Mouse (Mus musculus) hindbrain, embryonic 16.5 days (tissue): ENCODE data around the gene Nr4a3. TPM values are rescaled to one million over a fixed set of nuclear protein-coding genes. Genes with fewer than 3 reads are reported as not detected.
A peak's percentile ranks its signal among the peaks of the same experiment; 100 is the strongest.

Experiments used
- ATAC-seq: fragments of 200-750 bp; cut with Nextera tagmentation; 2 replicates; pipeline ENCODE4 v1.8.0; 2017; ENCODE audit warnings: moderate TSS enrichment, moderate library complexity
- H3K27ac ChIP-seq: fragments of 300-500 bp; sonication (generic); 2 replicates; pipeline ENCODE4 v1.5.1; 2014; ENCODE audit warnings: low read depth, mild to moderate bottlenecking, control low read depth, low read length, moderate library complexity
- H3K27me3 ChIP-seq: fragments of 300-500 bp; sonication (generic); replicated peaks from 2 replicates; pipeline ENCODE4 v1.6.1; 2014; ENCODE audit warnings: low read length; ENCODE audit not compliant: control insufficient read depth, insufficient read depth
- H3K36me3 ChIP-seq: fragments of 300-500 bp; sonication (generic); 2 replicates; pipeline ENCODE4 v1.6.1; 2014; ENCODE audit warnings: mild to moderate bottlenecking, low read length, moderate library complexity, mixed read lengths; ENCODE audit not compliant: control insufficient read depth, insufficient read depth
- H3K4me1 ChIP-seq: fragments of 300-500 bp; sonication (generic); 2 replicates; pipeline ENCODE4 v1.6.1; 2014; ENCODE audit warnings: low read depth, low read length; ENCODE audit not compliant: control insufficient read depth, insufficient read depth
- H3K4me2 ChIP-seq: fragments of 300-500 bp; sonication (generic); 2 replicates; pipeline ENCODE4 v1.6.1; 2014; ENCODE audit warnings: mild to moderate bottlenecking, low read length, control low read depth, moderate library complexity
- H3K4me3 ChIP-seq: fragments of 300-500 bp; sonication (generic); 2 replicates; pipeline ENCODE4 v1.5.1; 2014; ENCODE audit warnings: mild to moderate bottlenecking, low read length, control low read depth, moderate library complexity
- H3K9ac ChIP-seq: fragments of 300-500 bp; sonication (generic); 2 replicates; pipeline ENCODE4 v1.6.1; 2014; ENCODE audit warnings: low read depth, mild to moderate bottlenecking, control low read depth, low read length, moderate library complexity
- H3K9me3 ChIP-seq: fragments of 300-500 bp; sonication (generic); 2 replicates; pipeline ENCODE4 v1.6.1; 2014; ENCODE audit warnings: mild to moderate bottlenecking, low read length, moderate library complexity; ENCODE audit not compliant: control insufficient read depth
- WGBS: fragments of 180-500 bp; shearing (Covaris S2); extraction: QIAGEN DNeasy Blood & Tissue Kit; methylation state at CpG from one replicate; pipeline ENCODE4 v1.1.7; 2014; 5-methylcytosine and 5-hydroxymethylcytosine counted together
- polyA plus RNA-seq: library from polyadenylated mRNA; unstranded; fragments of >200 nt; fragmentation: Nextera tagmentation; extraction: Ambion mirVana; gene quantifications from 2 replicates; pipeline ENCODE4 v1.2.1, GENCODE M21; 2015

Nr4a3 gene
- polyA plus RNA-seq, 1 experiment from 2014 or later, result 0.89 TPM

DNA sequence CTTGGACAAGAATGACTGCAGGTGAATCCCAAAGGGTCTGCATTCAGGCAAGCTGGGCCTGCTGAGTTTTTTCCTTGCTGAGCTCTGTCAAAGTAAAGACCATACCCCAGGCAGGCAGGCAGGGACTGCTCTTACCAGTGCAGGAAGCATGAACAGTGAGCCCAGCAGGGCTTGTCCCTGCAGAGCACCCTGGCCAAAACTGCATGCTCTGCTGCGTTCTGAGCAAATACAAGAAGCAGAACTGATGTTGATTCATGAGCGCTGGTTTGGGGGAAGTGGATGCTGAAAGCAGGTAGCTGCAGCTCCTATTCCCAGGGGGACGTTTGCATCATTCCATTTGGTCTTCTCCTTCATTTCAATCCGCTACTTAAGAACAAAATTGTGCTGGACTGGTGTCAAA, 19.4 kb downstream of the Nr4a3 start:
- Histone ChIP-seq H3K4me2 (no peak overlapping the region), H3K27me3 (no peaks in the 10 kb centered on the region), H3K36me3 (no peaks in the 10 kb centered on the region), H3K4me3 (no peak overlapping the region), H3K27ac (no peak overlapping the region), H3K9ac (no peak overlapping the region), H3K4me1 (no peaks in the 10 kb centered on the region), H3K9me3 (no peaks in the 10 kb centered on the region)
- 58% methylated on average over 4 of the region's 4 CpGs for WGBS
- ATAC-seq, result no peak

GRCm38 (mm10) chr4:48066676-48067075, 21.7 kb downstream of the Nr4a3 start:
- Histone ChIP-seq H3K4me3 (no peak overlapping the region), H3K4me1 (no peaks in the 10 kb centered on the region), H3K36me3 (no peaks in the 10 kb centered on the region), H3K27ac (no peak overlapping the region), H3K9ac (no peak overlapping the region), H3K9me3 (no peaks in the 10 kb centered on the region), H3K4me2 (no peak overlapping the region), H3K27me3 (no peaks in the 10 kb centered on the region)
- WGBS, result 87% methylated on average over 2 of the region's 2 CpGs
- no peak for ATAC-seq

DNA sequence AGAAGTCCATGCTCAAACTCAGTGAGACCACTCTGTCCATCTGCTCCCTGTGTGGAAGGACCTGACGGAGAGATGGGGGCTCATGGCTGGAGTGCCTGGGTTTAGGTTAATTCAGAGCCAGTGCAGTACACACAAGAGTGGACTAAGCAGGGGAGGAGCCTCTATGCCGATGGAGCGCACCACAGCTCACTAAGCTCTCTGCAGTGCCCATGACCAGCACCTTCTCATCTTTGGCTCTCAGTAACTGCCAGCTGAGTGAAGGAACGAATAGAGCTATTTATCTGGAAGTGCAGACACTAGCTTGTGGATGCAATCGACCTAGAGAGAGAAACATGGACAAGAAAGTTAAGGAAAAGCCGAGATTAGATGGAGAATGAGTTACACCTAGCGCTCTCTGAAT, 24.2 kb downstream of the Nr4a3 start:
- H3K4me2 ChIP-seq, result no peak overlapping the region
- no peaks in the 10 kb centered on the region for H3K4me1 ChIP-seq
- 84% methylated on average over 7 of the region's 7 CpGs for WGBS
- no peak overlapping the region for H3K4me3 ChIP-seq
- H3K27ac ChIP-seq, result no peak overlapping the region
- no peaks in the 10 kb centered on the region for H3K27me3 ChIP-seq
- ATAC-seq, result no peak
- no peaks in the 10 kb centered on the region for H3K9me3 ChIP-seq
- no peak overlapping the region for H3K9ac ChIP-seq
- no peaks in the 10 kb centered on the region for H3K36me3 ChIP-seq

DNA sequence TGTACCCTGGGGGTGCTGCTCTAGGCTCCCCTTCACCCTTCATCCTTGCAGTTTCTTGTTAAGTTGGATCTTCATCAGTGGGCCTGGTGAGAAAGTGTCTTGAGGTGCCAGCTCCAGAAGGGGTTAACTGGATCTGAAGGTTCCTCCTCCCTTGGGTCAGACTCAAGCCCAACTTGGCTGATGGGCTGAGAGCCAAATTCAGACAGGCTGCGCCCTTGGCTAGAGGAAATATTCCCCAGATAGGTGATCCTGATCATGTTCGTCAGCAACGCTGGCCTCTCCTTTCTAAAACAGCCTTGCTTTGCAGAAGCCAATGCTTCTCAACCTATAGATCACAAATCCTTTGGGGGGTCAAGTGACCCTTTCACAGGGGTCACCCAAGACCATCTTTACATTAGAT, 27.1 kb downstream of the Nr4a3 start:
- Histone ChIP-seq H3K27ac (no peak overlapping the region), H3K27me3 (no peaks in the 10 kb centered on the region), H3K36me3 (no peaks in the 10 kb centered on the region), H3K9me3 (no peaks in the 10 kb centered on the region), H3K4me3 (no peak overlapping the region), H3K4me1 (no peaks in the 10 kb centered on the region), H3K9ac (no peak overlapping the region), H3K4me2 (no peak overlapping the region)
- 82% methylated on average over 3 of the region's 3 CpGs for WGBS
- no peak for ATAC-seq

GRCm38 (mm10) chr4:48073325-48073724, 28.4 kb downstream of the Nr4a3 start:
- no peak overlapping the region for H3K9ac ChIP-seq
- H3K9me3 ChIP-seq, result no peaks in the 10 kb centered on the region
- WGBS, result 95% methylated on average over 6 of the region's 6 CpGs
- no peak for ATAC-seq
- H3K4me1 ChIP-seq, result no peaks in the 10 kb centered on the region
- H3K27me3 ChIP-seq, result no peaks in the 10 kb centered on the region
- no peak overlapping the region for H3K27ac ChIP-seq
- H3K4me2 ChIP-seq, result no peak overlapping the region
- no peak overlapping the region for H3K4me3 ChIP-seq
- H3K36me3 ChIP-seq, result no peaks in the 10 kb centered on the region

- no peak overlapping the region for H3K27ac ChIP-seq
- no peaks in the 10 kb centered on the region for H3K9me3 ChIP-seq
- no peak overlapping the region for H3K4me3 ChIP-seq
- no peak overlapping the region for H3K9ac ChIP-seq
- WGBS, result 85% methylated on average over 5 of the region's 5 CpGs
- no peaks in the 10 kb centered on the region; the same call in 1 of the 2 replicates for H3K4me1 ChIP-seq
- no peaks in the 10 kb centered on the region for H3K27me3 ChIP-seq
- ATAC-seq, result no peak
- no peaks in the 10 kb centered on the region for H3K36me3 ChIP-seq
- H3K4me2 ChIP-seq, result no peak overlapping the region
These were observed 29.7 kb downstream of the Nr4a3 start for GRCm38 (mm10) chr4:48074451-48075240.

DNA sequence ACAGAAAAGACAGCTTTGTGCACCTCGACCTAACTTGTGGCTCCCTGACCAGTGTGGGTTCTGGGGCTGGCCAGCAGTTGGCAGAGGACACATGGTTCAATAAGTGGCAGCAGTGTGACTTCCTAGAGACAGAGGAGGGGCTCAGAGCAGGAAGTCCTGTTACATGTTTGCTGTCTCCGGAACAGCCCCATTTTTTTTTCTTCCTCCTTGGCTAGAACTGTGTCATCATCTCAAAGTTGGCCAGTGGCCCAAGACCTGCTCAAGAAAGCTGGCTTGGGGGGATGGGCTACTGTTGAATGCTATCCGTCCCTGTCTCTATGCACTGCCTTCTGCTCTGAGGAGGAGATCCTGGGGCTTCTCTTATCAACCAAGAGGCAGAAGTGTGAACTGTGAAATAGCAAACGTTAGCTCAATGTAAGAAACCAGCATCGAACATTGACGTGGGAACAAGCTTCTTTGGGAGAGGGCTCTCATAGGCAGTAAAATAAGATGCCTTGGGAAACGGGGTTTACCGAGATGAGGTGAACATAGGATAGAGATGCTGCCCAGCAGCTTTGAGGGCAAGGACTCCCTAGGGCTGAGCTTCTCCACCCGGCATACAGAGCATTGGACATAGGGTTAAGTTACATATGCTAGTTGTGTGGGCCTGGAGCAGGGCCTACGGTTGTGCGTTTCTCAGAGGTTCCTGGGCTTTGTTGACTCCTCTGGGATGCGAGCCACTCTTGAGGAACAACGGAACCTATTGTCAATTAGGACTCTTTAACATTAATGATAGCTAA, 31.9 kb downstream of the Nr4a3 start:
- H3K9ac ChIP-seq, result no peak overlapping the region
- H3K9me3 ChIP-seq, result no peaks in the 10 kb centered on the region
- H3K4me3 ChIP-seq, result no peak overlapping the region
- H3K4me2 ChIP-seq, result no peak overlapping the region
- no peaks in the 10 kb centered on the region; the same call in 1 of the 2 replicates for H3K4me1 ChIP-seq
- 77% methylated on average over 13 of the region's 13 CpGs for WGBS
- no peaks in the 10 kb centered on the region for H3K27me3 ChIP-seq
- peak; percentile 37; the same call in 1 of the 2 replicates for ATAC-seq
- no peak overlapping the region for H3K27ac ChIP-seq
- H3K36me3 ChIP-seq, result no peaks in the 10 kb centered on the region

GRCm38 (mm10) chr4:48078213-48078612, 33.3 kb downstream of the Nr4a3 start:
- Histone ChIP-seq H3K4me2 (no peak overlapping the region), H3K27ac (no peak overlapping the region), H3K4me1 (no peaks in the 10 kb centered on the region; the same call in 1 of the 2 replicates), H3K9me3 (no peaks in the 10 kb centered on the region), H3K27me3 (no peaks in the 10 kb centered on the region), H3K9ac (no peak overlapping the region), H3K4me3 (no peak overlapping the region), H3K36me3 (no peaks in the 10 kb centered on the region)
- 22% methylated on average over 4 of the region's 4 CpGs for WGBS
- no peak for ATAC-seq

GRCm38 (mm10) chr4:48079285-48080039, 34.5 kb downstream of the Nr4a3 start:
- Histone ChIP-seq H3K4me2 (no peak overlapping the region), H3K4me3 (no peak overlapping the region), H3K36me3 (no peaks in the 10 kb centered on the region), H3K9me3 (no peaks in the 10 kb centered on the region), H3K9ac (no peak overlapping the region), H3K4me1 (no peaks in the 10 kb centered on the region; the same call in 1 of the 2 replicates), H3K27me3 (no peaks in the 10 kb centered on the region), H3K27ac (no peak overlapping the region)
- WGBS, result 47% methylated on average over 8 of the region's 8 CpGs
- ATAC-seq, result no peak
